Mouse (Mus musculus) liver, embryonic 16.5 days (tissue): ENCODE measurements around the gene Cideb. TPM values are rescaled to one million over a fixed set of nuclear protein-coding genes. Genes with fewer than 3 reads are reported as not detected.

Experiments
- ATAC-seq: fragments of 200-750 bp; cut with Nextera tagmentation; 2 replicates; pipeline ENCODE4 v1.8.0; 2017; ENCODE audit warnings: low read depth, mild to moderate bottlenecking, moderate number of reproducible peaks, moderate library complexity
- H3K27ac ChIP-seq: fragments of 300-500 bp; sonication (generic); 2 replicates; pipeline ENCODE4 v1.5.1; 2014; ENCODE audit warnings: mild to moderate bottlenecking, low read length
- H3K27me3 ChIP-seq: fragments of 300-500 bp; sonication (generic); 2 replicates; pipeline ENCODE4 v1.6.1; 2014; ENCODE audit warnings: low read depth, low read length, mixed read lengths; ENCODE audit not compliant: control insufficient read depth, insufficient read depth
- H3K36me3 ChIP-seq: fragments of 300-500 bp; sonication (generic); 2 replicates; pipeline ENCODE4 v1.6.1; 2014; ENCODE audit warnings: mild to moderate bottlenecking; ENCODE audit not compliant: control insufficient read depth, insufficient read depth
- H3K4me1 ChIP-seq: fragments of 300-500 bp; sonication (generic); 2 replicates; pipeline ENCODE4 v1.6.1; 2014; ENCODE audit warnings: low read depth, low read length, mixed read lengths; ENCODE audit not compliant: control insufficient read depth
- H3K4me2 ChIP-seq: fragments of 300-500 bp; sonication (generic); 2 replicates; pipeline ENCODE4 v1.6.1; 2014; ENCODE audit warnings: low read depth, low read length, mixed read lengths
- H3K4me3 ChIP-seq: fragments of 300-500 bp; sonication (generic); 2 replicates; pipeline ENCODE4 v1.5.1; 2014; ENCODE audit warnings: low read depth, mild to moderate bottlenecking, low read length
- H3K9ac ChIP-seq: fragments of 300-500 bp; sonication (generic); 2 replicates; pipeline ENCODE4 v1.6.1; 2014; ENCODE audit warnings: low read depth, low read length
- H3K9me3 ChIP-seq: fragments of 300-500 bp; sonication (generic); replicated peaks from 2 replicates; pipeline ENCODE4 v1.6.1; 2016; ENCODE audit warnings: low read length; ENCODE audit not compliant: control insufficient read depth
- WGBS: fragments of 180-500 bp; shearing (Covaris S2); extraction: QIAGEN DNeasy Blood & Tissue Kit; methylation state at CpG from one replicate; pipeline ENCODE4 v1.1.7; 2014; ENCODE audit not compliant: insufficient replicate concordance; 5-methylcytosine and 5-hydroxymethylcytosine counted together
- polyA plus RNA-seq: library from polyadenylated mRNA; unstranded; fragments of >200 nt; fragmentation: Nextera tagmentation; extraction: Ambion mirVana; gene quantifications from 2 replicates; pipeline ENCODE4 v1.2.1, GENCODE M21; 2015

The Cideb gene
- polyA plus RNA-seq, 1 experiment from 2014 or later = 86.9 TPM

GRCm38 (mm10) chr14:55757566-55757965, 692 bp downstream of the Cideb start:
- 18% methylated on average over 6 of the region's 6 CpGs for WGBS
- Histone ChIP-seq H3K4me1 (peaks cover 14% of the 10 kb centered on the region), H3K27ac (peak overlapping the region; percentile 84), H3K4me2 (peak overlapping the region; percentile 33), H3K36me3 (peaks cover 27% of the 10 kb centered on the region), H3K9me3 (no peaks in the 10 kb centered on the region), H3K4me3 (peak overlapping the region; percentile 48), H3K27me3 (peaks cover 18% of the 10 kb centered on the region), H3K9ac (peak overlapping the region; percentile 33; the same call in 1 of the 2 replicates)
- ATAC-seq = no peak

- peaks cover 13% of the 10 kb centered on the region for H3K36me3 ChIP-seq
- H3K4me3 ChIP-seq = peak overlapping the region; percentile 87
- 67% methylated on average over 10 of the region's 10 CpGs for WGBS
- H3K27me3 ChIP-seq = no peaks in the 10 kb centered on the region
- H3K4me1 ChIP-seq = peaks cover 31% of the 10 kb centered on the region
- ATAC-seq = no peak
- H3K27ac ChIP-seq = no peak overlapping the region
- peak overlapping the region; percentile 87 for H3K4me2 ChIP-seq
- peak overlapping the region; percentile 13; the same call in 1 of the 2 replicates for H3K9ac ChIP-seq
- no peaks in the 10 kb centered on the region for H3K9me3 ChIP-seq
These were observed 11.0 kb downstream of the Cideb start for GRCm38 (mm10) chr14:55747051-55747847.

DNA sequence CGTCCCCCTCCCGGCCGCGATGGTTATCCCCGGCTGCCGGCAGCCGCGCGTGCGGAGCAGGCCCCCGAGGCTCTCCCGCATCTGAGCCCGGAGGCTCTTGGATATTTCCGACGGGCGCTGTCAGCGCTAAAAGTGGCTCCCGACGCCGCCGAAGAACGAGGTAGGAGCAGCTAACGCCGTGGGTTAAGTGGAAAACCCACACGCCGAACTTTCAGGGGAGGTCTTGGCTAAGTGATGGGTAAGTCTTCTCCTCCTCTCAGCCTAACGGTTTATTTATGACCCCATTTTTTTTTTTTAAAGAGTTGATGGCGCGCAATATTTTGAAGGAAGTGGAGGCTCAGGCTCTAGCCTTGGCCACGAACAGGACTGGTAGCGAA, 12.4 kb downstream of the Cideb start:
- Histone ChIP-seq H3K27ac (peak overlapping the region; percentile 57; the same call in 1 of the 2 replicates), H3K9ac (peak overlapping the region; percentile 83), H3K4me1 (peaks cover 31% of the 10 kb centered on the region), H3K4me2 (peak overlapping the region; percentile 87), H3K9me3 (no peaks in the 10 kb centered on the region), H3K4me3 (peak overlapping the region; percentile 87), H3K27me3 (no peaks in the 10 kb centered on the region), H3K36me3 (peaks cover 8% of the 10 kb centered on the region)
- no peak for ATAC-seq
- under 1% methylated on average over 31 of the region's 31 CpGs for WGBS

GRCm38 (mm10) chr14:55745180-55745860, 12.9 kb downstream of the Cideb start, which contains the start of the genes Dhrs1 and Nop9:
Gene Dhrs1, minus strand, starts transcription at chr14:55745690.
Gene Nop9, plus strand, starts transcription at chr14:55745693.
- peak; percentile 94 for ATAC-seq
- H3K27ac ChIP-seq = peak within 1 kb of the TSS; percentile 57
- no peaks in the 10 kb centered on the region for H3K27me3 ChIP-seq
- H3K9me3 ChIP-seq = no peaks in the 10 kb centered on the region
- peak within 1 kb of the TSS; percentile 83 for H3K9ac ChIP-seq
- peak within 1 kb of the TSS; percentile 87 for H3K4me2 ChIP-seq
- WGBS = 1% methylated on average over 48 of the region's 48 CpGs
- H3K4me1 ChIP-seq = peaks cover 31% of the 10 kb centered on the region
- peak within 1 kb of the TSS; percentile 87 for H3K4me3 ChIP-seq
- peaks cover 8% of the 10 kb centered on the region for H3K36me3 ChIP-seq

GRCm38 (mm10) chr14:55743711-55744110, 14.5 kb downstream of the Cideb start:
- no peak overlapping the region for H3K27ac ChIP-seq
- H3K36me3 ChIP-seq = 0 out of 2 replicates have a peak, but pooled peaks cover 3% of the 10 kb centered on the region
- no peak overlapping the region for H3K9ac ChIP-seq
- peak; percentile 36 for ATAC-seq
- WGBS = 20% methylated on average over 10 of the region's 10 CpGs
- H3K4me1 ChIP-seq = peaks cover 31% of the 10 kb centered on the region
- H3K4me3 ChIP-seq = no peak overlapping the region
- H3K27me3 ChIP-seq = no peaks in the 10 kb centered on the region
- no peak overlapping the region for H3K4me2 ChIP-seq
- H3K9me3 ChIP-seq = no peaks in the 10 kb centered on the region

DNA sequence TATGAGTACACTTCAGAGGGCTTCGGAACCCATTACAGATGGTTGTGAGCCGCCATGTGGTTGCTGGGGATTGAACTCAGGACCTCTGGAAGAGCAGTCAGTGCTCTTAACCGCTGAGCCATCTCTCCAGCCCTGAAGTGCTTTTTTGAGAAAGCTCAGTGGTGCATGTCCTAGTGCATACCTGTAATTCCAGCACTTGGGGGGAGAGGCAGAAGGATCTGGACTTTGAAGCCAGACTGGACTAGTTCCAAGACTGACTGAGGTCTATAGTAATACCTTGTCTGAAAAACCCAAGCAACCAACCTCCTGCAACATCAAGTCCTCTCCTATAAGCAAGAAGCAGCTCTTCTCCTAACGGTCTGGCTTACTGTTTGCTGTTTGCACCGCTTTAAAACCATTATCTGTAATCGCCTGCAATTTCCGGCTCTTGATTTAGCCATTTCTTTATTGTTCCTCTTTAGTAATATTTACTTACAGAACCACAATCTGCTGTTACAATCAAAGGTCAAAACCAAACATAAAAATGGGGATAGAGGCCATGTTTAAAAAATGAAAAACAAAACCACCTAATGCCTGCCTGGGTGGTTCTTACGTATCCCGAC, 21.1 kb downstream of the Cideb start:
- Histone ChIP-seq H3K27ac (no peak overlapping the region), H3K9ac (no peak overlapping the region), H3K36me3 (0 out of 2 replicates have a peak, but pooled peaks cover 3% of the 10 kb centered on the region), H3K9me3 (no peaks in the 10 kb centered on the region), H3K4me2 (no peak overlapping the region), H3K27me3 (no peaks in the 10 kb centered on the region; the same call in 1 of the 2 replicates), H3K4me3 (no peak overlapping the region), H3K4me1 (no peaks in the 10 kb centered on the region)
- 68% methylated on average over 9 of the region's 9 CpGs for WGBS
- ATAC-seq = no peak

- H3K9me3 ChIP-seq = no peaks in the 10 kb centered on the region
- no peak overlapping the region for H3K4me3 ChIP-seq
- 0 out of 2 replicates have a peak, but pooled peaks cover 3% of the 10 kb centered on the region for H3K36me3 ChIP-seq
- H3K4me1 ChIP-seq = no peaks in the 10 kb centered on the region
- H3K4me2 ChIP-seq = no peak overlapping the region
- H3K27ac ChIP-seq = no peak overlapping the region
- whole genome bisulfite sequencing = 49% methylated on average over 4 of the region's 4 CpGs
- no peak overlapping the region for H3K9ac ChIP-seq
- ATAC-seq = no peak
- H3K27me3 ChIP-seq = no peaks in the 10 kb centered on the region; the same call in 1 of the 2 replicates
These were observed 22.5 kb downstream of the Cideb start for GRCm38 (mm10) chr14:55735758-55736157.

DNA sequence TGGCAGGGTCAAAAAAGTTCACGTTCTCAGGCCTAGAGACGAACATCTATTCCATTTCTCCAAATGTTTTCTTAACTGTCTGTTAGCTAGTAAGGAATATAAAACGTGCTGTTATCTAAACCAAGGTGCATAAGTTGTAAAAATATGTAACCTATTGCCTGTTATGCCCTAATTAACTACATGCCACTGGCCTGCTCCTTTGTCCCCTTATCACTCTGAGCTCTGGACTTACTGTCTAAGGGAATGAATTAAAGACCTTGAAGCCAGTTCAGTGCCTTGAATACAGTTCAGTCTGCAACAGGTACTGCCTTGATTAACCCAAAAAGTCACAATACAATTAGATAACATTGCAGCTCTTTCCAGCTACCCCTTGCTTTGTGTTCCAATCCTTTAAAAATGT, 22.9 kb downstream of the Cideb start:
- H3K4me1 ChIP-seq = no peaks in the 10 kb centered on the region

More for the DNA sequence above, 22.9 kb downstream of the Cideb start:
- ATAC-seq = no peak
- no peak overlapping the region for H3K27ac ChIP-seq
- H3K27me3 ChIP-seq = no peaks in the 10 kb centered on the region; the same call in 1 of the 2 replicates
- H3K9ac ChIP-seq = no peak overlapping the region
- WGBS = 56% methylated on average over 3 of the region's 3 CpGs
- H3K9me3 ChIP-seq = no peaks in the 10 kb centered on the region
- H3K4me2 ChIP-seq = no peak overlapping the region
- no peak overlapping the region for H3K4me3 ChIP-seq
- 0 out of 2 replicates have a peak, but pooled peaks cover 3% of the 10 kb centered on the region for H3K36me3 ChIP-seq
